Mouse (Mus musculus) embryonic fibroblast, embryonic 13.5 days (primary cell): ENCODE measurements at regions not wholly inside any gene's neighbourhood (a gene's known extent, or its start where the extent isn't known, plus 50 kb on each side); places are given as distances from the start of the nearest gene placed in this dataset.
A peak's percentile ranks its signal among the peaks of the same experiment; 100 is the strongest.

Experiments
- H3K27ac ChIP-seq: 2 replicates; pipeline ENCODE4 v1.5.1; 2012; ENCODE audit warnings: low read length, control low read depth, inconsistent platforms; ENCODE audit not compliant: insufficient read depth
- H3K4me1 ChIP-seq: 2 replicates; pipeline ENCODE4 v1.6.1; 2011; ENCODE audit warnings: low read length; ENCODE audit not compliant: control insufficient read depth, insufficient read depth
- H3K4me3 ChIP-seq: 2 replicates; pipeline ENCODE4 v1.5.1; 2011; ENCODE audit warnings: mild to moderate bottlenecking, control low read depth, low read length; ENCODE audit not compliant: insufficient read depth
- CTCF ChIP-seq: IDR thresholded peaks from 2 replicates; pipeline ENCODE4 v1.5.1; 2011; ENCODE audit warnings: mild to moderate bottlenecking, control low read depth, low read length, moderate library complexity, borderline replicate concordance; ENCODE audit not compliant: insufficient read depth
- POLR2A ChIP-seq: IDR thresholded peaks from 2 replicates; pipeline ENCODE4 v1.6.1; 2011; ENCODE audit warnings: low read depth, mild to moderate bottlenecking, control low read depth, low read length, moderate library complexity

GRCm38 (mm10) chr2:128407076-128407475 is 183.9 kb upstream of the Spdye4c start:
- Histone ChIP-seq H3K27ac (no peak overlapping the region), H3K4me3 (no peak overlapping the region), H3K4me1 (peaks cover 39% of the 10 kb centered on the region)
- no peak for TF ChIP-seq POLR2A
- TF ChIP-seq CTCF = no peak

- no peak overlapping the region for H3K4me3 ChIP-seq
- peaks cover 29% of the 10 kb centered on the region for H3K4me1 ChIP-seq
- peak overlapping the region; percentile 36; the same call in 1 of the 2 replicates for H3K27ac ChIP-seq
- TF ChIP-seq CTCF = peak; percentile 54; the same call in 1 of the 2 replicates
- TF ChIP-seq POLR2A = no peak
Measured at GRCm38 (mm10) chr2:128408718-128409117, 182.3 kb upstream of the Spdye4c start.

GRCm38 (mm10) chr2:128412352-128412751 is 178.7 kb upstream of the Spdye4c start:
- no peak overlapping the region for H3K4me3 ChIP-seq

GRCm38 (mm10) chr2:128412974-128413373 is 178.0 kb upstream of the Spdye4c start:
- H3K27ac ChIP-seq = 0 out of 2 replicates have a peak overlapping the region, but pooled peaks have one; percentile 1
- H3K4me3 ChIP-seq = no peak overlapping the region
- H3K4me1 ChIP-seq = peaks cover 20% of the 10 kb centered on the region
- TF ChIP-seq POLR2A (no peak), CTCF (no peak)

More at GRCm38 (mm10) chr2:128412352-128412751, 178.7 kb upstream of the Spdye4c start:
- Histone ChIP-seq H3K4me1 (peaks cover 19% of the 10 kb centered on the region), H3K27ac (0 out of 2 replicates have a peak overlapping the region, but pooled peaks have one; percentile 1)
- TF ChIP-seq CTCF (peak; percentile 53), POLR2A (no peak)

GRCm38 (mm10) chr2:128414588-128415240 is 176.3 kb upstream of the Spdye4c start:
- TF ChIP-seq POLR2A = no peak
- TF ChIP-seq CTCF = no peak
- no peak overlapping the region for H3K27ac ChIP-seq
- H3K4me1 ChIP-seq = peaks cover 18% of the 10 kb centered on the region
- no peak overlapping the region for H3K4me3 ChIP-seq

GRCm38 (mm10) chr2:128416416-128416815 is 174.6 kb upstream of the Spdye4c start:
- no peak overlapping the region for H3K4me3 ChIP-seq
- TF ChIP-seq CTCF = no peak
- TF ChIP-seq POLR2A = no peak
- H3K4me1 ChIP-seq = peaks cover 24% of the 10 kb centered on the region
- no peak overlapping the region for H3K27ac ChIP-seq

GRCm38 (mm10) chr2:128418960-128419359 is 172.0 kb upstream of the Spdye4c start:
- no peak overlapping the region for H3K4me3 ChIP-seq
- H3K27ac ChIP-seq = no peak overlapping the region
- TF ChIP-seq POLR2A (no peak), CTCF (no peak)
- peaks cover 20% of the 10 kb centered on the region for H3K4me1 ChIP-seq

- Histone ChIP-seq H3K27ac (no peak overlapping the region), H3K4me1 (peaks cover 20% of the 10 kb centered on the region), H3K4me3 (no peak overlapping the region)
- TF ChIP-seq POLR2A = no peak
- TF ChIP-seq CTCF = no peak
Measured at GRCm38 (mm10) chr2:128420406-128420805, 170.6 kb upstream of the Spdye4c start.

GRCm38 (mm10) chr2:128422677-128423076 is 168.3 kb upstream of the Spdye4c start:
- peaks cover 22% of the 10 kb centered on the region for H3K4me1 ChIP-seq
- no peak overlapping the region for H3K27ac ChIP-seq
- TF ChIP-seq POLR2A (no peak), CTCF (no peak)
- H3K4me3 ChIP-seq = no peak overlapping the region

GRCm38 (mm10) chr2:128424236-128424635 is 166.8 kb upstream of the Spdye4c start:
- TF ChIP-seq POLR2A (no peak), CTCF (no peak)
- Histone ChIP-seq H3K4me3 (no peak overlapping the region; the same call in 1 of the 2 replicates), H3K27ac (peak overlapping the region; percentile 23; the same call in 1 of the 2 replicates), H3K4me1 (peaks cover 20% of the 10 kb centered on the region)
